Mouse (Mus musculus) spleen, postnatal 10 days (tissue): Measurements from ENCODE around the gene Aloxe3.

Experiments
- DNase-seq, 2 experiments: peaks; one replicate each; pipeline ENCODE4 v3.0.0; 2021 to 2022; ENCODE audit warnings: low spot score in 2 of 2

The Aloxe3 gene

DNA sequence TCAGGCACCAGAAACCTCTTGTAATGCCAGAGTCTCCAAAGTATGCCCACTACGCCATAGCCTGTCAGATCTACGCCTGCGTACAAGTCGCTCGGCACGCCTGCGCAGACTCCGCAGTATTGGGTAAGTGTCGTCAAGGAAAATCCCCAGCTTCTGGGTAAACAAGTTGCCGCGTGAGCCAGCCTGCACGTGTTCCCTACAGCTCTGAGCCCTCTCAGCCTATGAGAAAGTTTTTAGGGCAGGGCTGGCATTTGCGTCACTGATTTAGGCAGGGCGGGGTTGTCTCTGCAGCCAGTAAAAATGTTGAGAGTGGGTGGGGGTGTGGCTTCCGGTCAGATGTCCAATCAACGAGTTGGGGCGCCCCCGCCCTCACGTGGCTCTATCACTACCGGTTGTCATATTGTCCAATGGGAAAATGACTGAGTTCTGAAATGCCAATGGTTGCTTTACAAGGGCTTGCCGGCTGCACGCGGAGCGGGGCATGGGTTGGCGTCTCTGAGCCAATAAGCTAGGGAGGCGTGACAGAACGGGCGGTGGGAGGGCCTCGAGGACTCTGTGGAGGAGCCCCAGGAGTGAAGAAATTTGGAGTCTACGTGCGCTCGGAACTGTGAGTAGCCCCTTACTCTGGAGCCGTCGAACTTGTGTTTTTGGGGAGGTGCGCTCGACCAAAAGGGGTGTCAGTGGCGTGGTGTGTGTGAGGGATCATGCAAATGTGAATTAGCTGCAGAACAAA is 30.8 kb upstream of the Aloxe3 start, which contains the start of gene Per1:
Gene Per1, plus strand, starts transcription at position 521 of the 733 bp plus-strand sequence.
- peak; percentile 90 to 98 for DNase-seq

- DNase-seq, result peak; percentile 56 to 60
Observed at GRCm38 (mm10) chr11:69095511-69096231, 30.0 kb upstream of the Aloxe3 start.

- DNase-seq, result no peak
Observed at GRCm38 (mm10) chr11:69096360-69096986, 29.2 kb upstream of the Aloxe3 start.

- DNase-seq, result peak; percentile 91 to 97
Observed at GRCm38 (mm10) chr11:69096987-69097900, 28.5 kb upstream of the Aloxe3 start.

DNA sequence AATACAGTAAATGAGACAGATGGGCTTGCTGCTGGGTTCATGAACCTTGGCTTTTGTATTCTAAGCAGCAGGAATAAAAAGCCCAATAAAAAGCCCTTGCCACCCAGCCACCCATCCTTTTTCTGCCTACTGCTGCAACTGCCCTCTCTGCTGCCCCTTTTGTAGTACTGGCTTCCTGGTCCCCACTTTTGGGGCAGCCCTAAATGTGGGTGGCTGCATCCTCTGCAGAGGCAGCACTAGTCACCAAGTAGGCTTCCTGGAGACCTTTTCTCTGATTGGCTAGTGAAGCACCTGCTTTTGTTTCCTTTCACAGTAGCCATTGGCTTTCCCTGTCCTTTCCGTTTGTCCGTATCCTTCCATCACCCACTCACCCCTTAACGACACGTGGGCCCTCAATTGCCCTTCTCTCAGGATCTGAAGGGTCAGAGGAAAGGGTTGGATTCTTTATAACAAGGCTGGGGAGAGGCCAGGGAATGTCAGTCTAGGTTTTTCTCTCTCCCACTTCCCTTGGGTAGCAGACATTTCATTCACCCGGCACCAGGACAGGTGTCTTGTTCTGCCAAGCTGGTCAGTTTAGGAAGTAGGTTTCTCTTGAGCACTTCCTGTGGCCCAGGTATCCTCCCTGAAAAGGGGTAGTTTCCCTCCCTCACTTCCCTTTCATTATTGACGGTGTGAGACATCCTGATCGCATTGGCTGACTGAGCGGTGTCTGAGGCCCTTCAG is 27.5 kb upstream of the Aloxe3 start:
- DNase-seq, result peak in 1 of 2 experiments; percentile 42

GRCm38 (mm10) chr11:69098762-69099091 is 27.0 kb upstream of the Aloxe3 start:
- peak; percentile 91 to 96 for DNase-seq

- peak in 1 of 2 experiments; percentile 59 for DNase-seq
Observed at GRCm38 (mm10) chr11:69099177-69099914, 26.4 kb upstream of the Aloxe3 start.

- peak; percentile 79 to 92 for DNase-seq
Observed at GRCm38 (mm10) chr11:69099915-69100345, 25.8 kb upstream of the Aloxe3 start.

- no peak for DNase-seq
Observed at GRCm38 (mm10) chr11:69100639-69101360, 24.9 kb upstream of the Aloxe3 start.

- DNase-seq, result no peak
Observed at GRCm38 (mm10) chr11:69101604-69102402, 23.9 kb upstream of the Aloxe3 start.

DNA sequence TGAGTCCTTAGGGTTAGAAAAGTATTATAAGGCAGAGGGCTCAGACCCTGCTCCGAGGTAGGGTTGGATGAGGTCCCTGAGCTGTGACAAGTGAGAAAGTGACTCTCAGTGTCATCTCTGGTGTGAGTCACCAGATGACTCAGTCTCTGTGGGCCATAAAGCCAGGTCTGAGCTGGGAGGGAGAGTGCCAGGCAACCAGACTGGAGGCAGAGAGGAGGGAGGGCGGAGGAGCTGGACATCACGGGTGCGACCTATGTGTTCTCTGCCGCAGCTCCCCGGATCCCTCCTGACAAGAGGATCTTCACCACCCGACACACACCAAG is 23.3 kb upstream of the Aloxe3 start:
- DNase-seq, result no peak

- DNase-seq, result no peak
Observed at GRCm38 (mm10) chr11:69103121-69103520, 22.6 kb upstream of the Aloxe3 start.

DNA sequence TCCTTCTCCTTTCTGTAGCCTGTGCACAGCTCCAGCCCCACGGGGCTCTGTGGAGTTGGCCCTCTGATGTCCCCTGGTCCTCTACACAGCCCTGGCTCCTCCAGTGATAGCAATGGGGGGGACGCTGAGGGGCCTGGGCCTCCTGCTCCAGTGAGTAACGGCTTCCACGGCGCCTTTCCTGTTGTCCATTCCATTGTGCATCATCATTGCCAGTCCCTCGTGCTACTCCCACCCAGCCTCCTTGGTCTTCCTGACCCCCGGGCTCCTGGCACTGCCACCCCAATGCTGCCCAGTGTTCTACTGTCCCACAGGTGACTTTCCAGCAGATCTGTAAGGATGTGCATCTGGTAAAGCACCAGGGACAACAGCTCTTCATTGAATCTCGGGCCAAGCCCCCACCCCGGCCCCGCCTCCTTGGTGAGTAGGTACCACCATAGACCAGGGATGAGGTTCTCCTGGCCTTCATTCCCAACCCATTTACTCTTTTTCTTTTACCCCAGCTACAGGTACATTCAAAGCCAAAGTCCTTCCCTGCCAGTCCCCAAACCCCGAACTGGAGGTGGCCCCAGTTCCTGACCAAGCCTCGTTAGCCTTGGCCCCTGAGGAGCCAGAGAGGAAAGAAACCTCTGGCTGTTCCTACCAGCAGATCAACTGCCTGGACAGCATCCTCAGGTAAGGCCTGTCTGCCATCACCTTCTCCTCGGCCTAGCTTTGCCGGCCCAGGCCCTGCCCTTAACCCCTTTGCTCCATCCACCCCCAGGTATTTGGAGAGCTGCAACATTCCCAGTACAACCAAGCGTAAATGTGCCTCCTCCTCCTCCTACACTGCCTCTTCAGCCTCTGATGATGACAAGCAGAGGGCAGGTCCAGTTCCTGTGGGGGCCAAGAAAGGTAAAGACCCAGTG is 21.9 kb upstream of the Aloxe3 start:
- no peak for DNase-seq

DNA sequence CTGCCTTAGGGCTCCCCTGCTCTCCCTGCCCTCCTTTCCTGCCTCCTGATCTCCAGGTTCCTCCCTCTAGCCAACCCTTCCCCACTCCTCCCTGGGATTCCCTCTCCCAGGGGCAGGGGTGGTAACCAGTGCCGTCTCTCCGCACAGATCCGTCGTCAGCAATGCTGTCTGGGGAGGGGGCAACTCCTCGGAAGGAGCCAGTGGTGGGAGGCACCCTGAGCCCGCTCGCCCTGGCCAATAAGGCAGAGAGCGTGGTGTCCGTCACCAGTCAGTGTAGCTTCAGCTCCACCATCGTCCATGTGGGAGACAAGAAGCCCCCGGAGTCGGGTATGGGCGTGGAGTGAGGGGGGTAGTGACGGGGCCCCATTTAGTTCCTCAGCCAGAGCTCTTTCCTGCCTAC is 21.2 kb upstream of the Aloxe3 start:
- no peak for DNase-seq

DNA sequence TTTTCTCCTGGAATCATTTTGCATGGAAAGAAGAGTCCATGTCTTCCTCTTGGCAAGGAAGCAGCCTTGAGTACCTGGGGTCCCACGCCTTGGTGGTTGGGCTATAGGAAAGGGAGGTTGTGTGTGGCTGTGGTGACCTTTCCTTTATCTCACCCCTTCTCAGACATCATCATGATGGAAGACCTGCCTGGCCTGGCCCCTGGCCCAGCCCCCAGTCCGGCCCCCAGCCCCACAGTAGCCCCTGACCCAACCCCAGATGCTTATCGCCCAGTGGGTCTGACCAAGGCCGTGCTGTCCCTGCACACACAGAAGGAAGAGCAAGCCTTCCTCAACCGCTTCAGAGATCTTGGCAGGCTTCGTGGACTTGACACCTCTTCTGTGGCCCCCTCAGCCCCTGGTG is 20.5 kb upstream of the Aloxe3 start:
- DNase-seq, result no peak

GRCm38 (mm10) chr11:69105796-69106195 is 19.9 kb upstream of the Aloxe3 start:
- no peak for DNase-seq

DNA sequence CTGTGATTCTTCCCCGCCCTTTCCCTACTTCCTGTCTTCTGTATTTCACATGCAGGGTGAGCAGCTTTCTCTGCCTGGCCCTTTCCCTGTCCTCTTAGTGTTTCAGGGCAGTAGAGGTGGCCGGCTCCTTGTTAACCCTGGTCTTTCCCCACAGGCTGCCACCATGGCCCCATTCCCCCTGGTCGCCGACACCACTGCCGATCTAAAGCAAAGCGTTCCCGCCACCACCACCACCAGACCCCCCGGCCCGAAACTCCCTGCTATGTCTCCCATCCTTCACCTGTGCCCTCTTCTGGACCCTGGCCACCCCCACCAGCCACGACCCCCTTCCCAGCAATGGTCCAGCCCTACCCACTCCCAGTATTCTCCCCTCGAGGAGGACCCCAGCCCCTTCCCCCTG is 19.4 kb upstream of the Aloxe3 start:
- no peak for DNase-seq

GRCm38 (mm10) chr11:69106842-69107241 is 18.9 kb upstream of the Aloxe3 start:
- DNase-seq, result no peak
